Comparison of ENCODE assay signal across 18 mouse cellular contexts in the genomic region with DNA sequence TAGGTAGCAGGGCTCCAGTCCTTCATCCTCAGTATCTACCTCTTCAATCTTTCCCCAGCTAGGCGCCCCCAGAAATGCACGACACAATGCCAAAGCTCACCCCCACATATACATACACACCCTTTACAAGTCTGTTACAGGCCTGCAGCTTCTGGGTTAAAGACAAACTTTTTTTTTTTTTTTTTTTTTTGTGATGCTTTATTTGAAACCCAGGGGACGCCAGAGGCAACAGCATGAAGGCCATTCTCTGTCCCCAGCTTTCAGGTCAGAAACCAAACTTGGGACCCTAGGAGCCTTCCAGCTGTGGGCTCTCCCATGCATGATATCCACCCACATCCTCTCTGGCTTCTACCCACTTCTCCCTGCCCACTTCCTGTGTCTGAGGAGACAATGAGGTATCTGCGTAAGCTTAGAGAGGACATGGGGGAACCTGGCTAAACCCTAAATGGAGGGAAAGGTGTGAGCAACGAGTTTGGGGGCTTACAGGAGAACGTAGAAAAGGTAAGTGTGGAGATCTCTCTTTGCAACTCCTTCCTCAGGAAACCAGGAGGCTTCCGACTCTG. TPM values are rescaled to one million over a fixed set of nuclear protein-coding genes. Genes with fewer than 3 reads are reported as not detected.
DNase-seq lines count a peak whose midpoint lies in the region; ATAC-seq and TF ChIP-seq lines count a peak whose summit lies in the region.
"Had no signal": no experiment of that assay in that cellular context is flagged by ENCODE, and none has a peak within 500 bp of the region (broad histone marks: within the 10 kb centered on the region; RNA-seq: fewer than 3 reads in every experiment).

No protein-coding gene starts in this region.

- H3K9ac ChIP-seq in hindbrain, embryonic 11.5 days (ENCODE audit: low read depth, low read length) = no peak overlapping the region
- H3K9ac ChIP-seq: embryonic facial prominence, embryonic 13.5 days; liver, embryonic 13.5 days; midbrain, embryonic 15.5 days; neural tube, embryonic 12.5 days had no signal

- no peak for TF ChIP-seq POLR2A in spleen, adult 2 months (IDR thresholded peaks at IDR 0.05; ENCODE audit: low read depth, low read length)
- no peak for TF ChIP-seq POLR2A in bone marrow, adult 2 months (IDR thresholded peaks at IDR 0.05; ENCODE audit: borderline replicate concordance, control insufficient read depth, low read depth, low read length)
- TF ChIP-seq POLR2A in small intestine, adult 2 months (IDR thresholded peaks at IDR 0.05; ENCODE audit: low read depth, low read length) = no peak

- peaks cover 29% of the 10 kb centered on the region; the same call in 1 of the 2 replicates for H3K4me1 ChIP-seq in spleen, adult 2 months (ENCODE audit: control insufficient read depth, insufficient read depth, insufficient read length)
- H3K4me1 ChIP-seq in bone marrow, adult 2 months (ENCODE audit: control insufficient read depth, insufficient read depth, low read length) = no peaks in the 10 kb centered on the region; the same call in 1 of the 2 replicates
- peaks cover 18% of the 10 kb centered on the region for H3K4me1 ChIP-seq in small intestine, adult 2 months (ENCODE audit: control insufficient read depth, insufficient read depth, insufficient read length, low read length)
- H3K4me1 ChIP-seq in hindbrain, embryonic 11.5 days (replicated peaks; ENCODE audit: control insufficient read depth, insufficient read depth, low read length) = peaks cover 3% of the 10 kb centered on the region; the same call in 1 of the 2 replicates
- H3K4me1 ChIP-seq in embryonic facial prominence, embryonic 10.5 days = peaks cover 16% of the 10 kb centered on the region
- H3K4me1 ChIP-seq: neural tube, embryonic 12.5 days had no signal

- ATAC-seq in hindbrain, embryonic 11.5 days (ENCODE audit: low FRiP score) = no peak
- ATAC-seq: midbrain, embryonic 15.5 days had no signal

- H3K4me3 ChIP-seq in spleen, adult 2 months (ENCODE audit: extremely low read depth, insufficient read depth, insufficient read length) = peak overlapping the region; percentile 52
- H3K4me3 ChIP-seq in bone marrow, adult 2 months (replicated peaks; ENCODE audit: control insufficient read depth, low read depth, low read length) = no peak overlapping the region
- H3K4me3 ChIP-seq in small intestine, adult 2 months (ENCODE audit: low read depth, low read length) = peak overlapping the region; percentile 50
- no peak overlapping the region for H3K4me3 ChIP-seq in hindbrain, embryonic 11.5 days (ENCODE audit: low read depth, low read length)
- no peak overlapping the region for H3K4me3 ChIP-seq in embryonic facial prominence, embryonic 10.5 days
- H3K4me3 ChIP-seq: embryonic facial prominence, embryonic 13.5 days; hindbrain, embryonic 10.5 days; liver, embryonic 13.5 days; midbrain, embryonic 15.5 days; neural tube, embryonic 12.5 days had no signal

- H3K27me3 ChIP-seq in spleen, adult 2 months (ENCODE audit: control insufficient read depth, insufficient read depth, low read length) = no peaks in the 10 kb centered on the region
- H3K27me3 ChIP-seq in small intestine, adult 2 months (ENCODE audit: control insufficient read depth, insufficient read depth, low read length) = no peaks in the 10 kb centered on the region
- no peaks in the 10 kb centered on the region for H3K27me3 ChIP-seq in hindbrain, embryonic 11.5 days (ENCODE audit: control insufficient read depth, insufficient read depth, low read length)
- H3K27me3 ChIP-seq in embryonic facial prominence, embryonic 10.5 days (replicated peaks; ENCODE audit: low read depth, poor library complexity, severe bottlenecking) = 0 out of 2 replicates have a peak, but pooled peaks cover 6% of the 10 kb centered on the region
- H3K27me3 ChIP-seq: embryonic facial prominence, embryonic 13.5 days; midbrain, embryonic 15.5 days had no signal

- WGBS in spleen, adult 2 months = 16% methylated on average over 7 of the region's 7 CpGs
- 17% methylated on average over 7 of the region's 7 CpGs for WGBS in bone marrow, adult 2 months
- WGBS in small intestine, adult 2 months = 79% methylated on average over 7 of the region's 7 CpGs
- 77% methylated on average over 7 of the region's 7 CpGs for WGBS in hindbrain, embryonic 11.5 days
- 73% methylated on average over 7 of the region's 7 CpGs for WGBS in embryonic facial prominence, embryonic 10.5 days

- no peak overlapping the region for H3K4me2 ChIP-seq in hindbrain, embryonic 11.5 days (replicated peaks; ENCODE audit: low read depth, low read length)
- H3K4me2 ChIP-seq: embryonic facial prominence, embryonic 13.5 days; heart, embryonic 11.5 days; liver, embryonic 13.5 days; midbrain, embryonic 15.5 days; neural tube, embryonic 12.5 days had no signal

- DNase-seq in spleen, adult 2 months (ENCODE audit: low read depth in 1 of 2, low spot score in 2 of 2) = peak in 1 of 2 experiments; percentile 34
- no peak for DNase-seq in spleen, adult 18-20 months
- no peak for DNase-seq in hindbrain, embryonic 11.5 days (ENCODE audit: low spot score)
- DNase-seq in embryonic facial prominence, embryonic 10.5 days (ENCODE audit: low spot score) = no peak
- no peak for DNase-seq in right cerebral cortex, postnatal 4 days
- DNase-seq: kidney, adult 11 months; kidney, postnatal 36 days; layer of hippocampus, postnatal 36 days; left cerebral cortex, postnatal 4 days; liver, embryonic 13.5 days had no signal

- H3K27ac ChIP-seq in spleen, adult 2 months (ENCODE audit: insufficient read depth, low read length) = peak overlapping the region; percentile 63
- H3K27ac ChIP-seq in bone marrow, adult 2 months (ENCODE audit: control insufficient read depth, insufficient read depth, low read depth, low read length, poor library complexity) = 0 out of 2 replicates have a peak overlapping the region, but pooled peaks have one; percentile 23
- H3K27ac ChIP-seq in small intestine, adult 2 months (ENCODE audit: insufficient read depth, low read depth, low read length) = no peak overlapping the region; the same call in 1 of the 2 replicates
- H3K27ac ChIP-seq in hindbrain, embryonic 11.5 days (ENCODE audit: low read depth, low read length) = no peak overlapping the region
- no peak overlapping the region for H3K27ac ChIP-seq in embryonic facial prominence, embryonic 10.5 days (replicated peaks)
- H3K27ac ChIP-seq: embryonic facial prominence, embryonic 13.5 days; hindbrain, embryonic 10.5 days; liver, embryonic 13.5 days; midbrain, embryonic 15.5 days; neural tube, embryonic 12.5 days had no signal

- TF ChIP-seq CTCF in spleen, adult 2 months (IDR thresholded peaks at IDR 0.05; ENCODE audit: extremely low read depth, insufficient read depth, insufficient read length, insufficient replicate concordance) = no peak
- TF ChIP-seq CTCF in bone marrow, adult 2 months (IDR thresholded peaks at IDR 0.05; ENCODE audit: control insufficient read depth, insufficient read depth, low read length) = no peak
- no peak for TF ChIP-seq CTCF in small intestine, adult 2 months (IDR thresholded peaks at IDR 0.05; ENCODE audit: extremely low read depth, insufficient read length, insufficient replicate concordance, low read depth, low read length)

- no peaks in the 10 kb centered on the region for H3K36me3 ChIP-seq in spleen, adult 2 months (ENCODE audit: control insufficient read depth, insufficient read depth, low read length)
- no peaks in the 10 kb centered on the region for H3K36me3 ChIP-seq in small intestine, adult 2 months (ENCODE audit: control insufficient read depth, insufficient read depth, low read length)
- H3K36me3 ChIP-seq in hindbrain, embryonic 11.5 days (ENCODE audit: control insufficient read depth, insufficient read depth, low read length) = no peaks in the 10 kb centered on the region
- H3K36me3 ChIP-seq in embryonic facial prominence, embryonic 10.5 days (replicated peaks) = no peaks in the 10 kb centered on the region
- H3K36me3 ChIP-seq: embryonic facial prominence, embryonic 13.5 days; hindbrain, embryonic 10.5 days; liver, embryonic 13.5 days; midbrain, embryonic 15.5 days; neural tube, embryonic 12.5 days had no signal

- H3K9me3 ChIP-seq in hindbrain, embryonic 11.5 days (ENCODE audit: control insufficient read depth, low read length) = no peaks in the 10 kb centered on the region
- no peaks in the 10 kb centered on the region for H3K9me3 ChIP-seq in embryonic facial prominence, embryonic 10.5 days
- H3K9me3 ChIP-seq: embryonic facial prominence, embryonic 13.5 days; hindbrain, embryonic 10.5 days; liver, embryonic 13.5 days; midbrain, embryonic 15.5 days; neural tube, embryonic 12.5 days had no signal

RNA-seq across cellular contexts. Expression of gene Sit1, which starts 1.6 kb away (rescaled TPM):
- polyA plus RNA-seq in spleen, adult 2 months (2012; rRNA removed) = 15.3 and 17.1 TPM in 2 replicates
- polyA plus RNA-seq in bone marrow, adult 2 months (2011; ENCODE audit: insufficient read depth, insufficient read length, low replicate concordance, missing spikeins) = 1.1 TPM in 1 of 2 replicates, not detected in the other
- 0.96 and 1.9 TPM in 2 replicates for polyA plus RNA-seq in small intestine, adult 2 months (2012; rRNA removed)
- not detected in 2 replicates for polyA plus RNA-seq in hindbrain, embryonic 11.5 days (2014; fragmentation: Nextera tagmentation; extraction: Ambion mirVana)
- not detected in 2 replicates for polyA plus RNA-seq in embryonic facial prominence, embryonic 10.5 days (2016; fragmentation: Nextera tagmentation; extraction: Ambion mirVana)
- polyA plus RNA-seq: embryonic facial prominence, embryonic 13.5 days; forebrain, embryonic 11.5 days; heart, embryonic 11.5 days; hindbrain, embryonic 10.5 days; liver, embryonic 13.5 days; midbrain, embryonic 15.5 days; neural tube, embryonic 12.5 days had no signal

RNA-seq across cellular contexts. Expression of gene Ccdc107, which starts 10.7 kb away (rescaled TPM):
- 85.4 and 191 TPM in 2 replicates for polyA plus RNA-seq in spleen, adult 2 months (2012; rRNA removed)
- 37.7 and 76.5 TPM in 2 replicates for polyA plus RNA-seq in bone marrow, adult 2 months (2011; ENCODE audit: insufficient read depth, insufficient read length, low replicate concordance, missing spikeins)
- 365 and 503 TPM in 2 replicates for polyA plus RNA-seq in small intestine, adult 2 months (2012; rRNA removed)
- polyA plus RNA-seq in hindbrain, embryonic 11.5 days (2014; fragmentation: Nextera tagmentation; extraction: Ambion mirVana) = 49.1 and 55.4 TPM in 2 replicates
- 45.2 and 46.6 TPM in 2 replicates for polyA plus RNA-seq in embryonic facial prominence, embryonic 10.5 days (2016; fragmentation: Nextera tagmentation; extraction: Ambion mirVana)

RNA-seq across cellular contexts. Expression of gene Arhgef39, which starts 17.5 kb away (rescaled TPM):
- 12.7 and 16.8 TPM in 2 replicates for polyA plus RNA-seq in spleen, adult 2 months (2012; rRNA removed)
- 88.6 and 105 TPM in 2 replicates for polyA plus RNA-seq in bone marrow, adult 2 months (2011; ENCODE audit: insufficient read depth, insufficient read length, low replicate concordance, missing spikeins)
- polyA plus RNA-seq in small intestine, adult 2 months (2012; rRNA removed) = 21.6 and 38.3 TPM in 2 replicates
- polyA plus RNA-seq in hindbrain, embryonic 11.5 days (2014; fragmentation: Nextera tagmentation; extraction: Ambion mirVana) = 34.8 and 37.6 TPM in 2 replicates
- polyA plus RNA-seq in embryonic facial prominence, embryonic 10.5 days (2016; fragmentation: Nextera tagmentation; extraction: Ambion mirVana) = 44.1 and 48.2 TPM in 2 replicates

RNA-seq across cellular contexts. Expression of gene Car9, which starts 24.8 kb away (rescaled TPM):
- 2.0 TPM in 2 replicates for polyA plus RNA-seq in spleen, adult 2 months (2012; rRNA removed)
- 1.5 TPM in 1 of 2 replicates, not detected in the other for polyA plus RNA-seq in bone marrow, adult 2 months (2011; ENCODE audit: insufficient read depth, insufficient read length, low replicate concordance, missing spikeins)
- 36.6 and 47.7 TPM in 2 replicates for polyA plus RNA-seq in small intestine, adult 2 months (2012; rRNA removed)
- polyA plus RNA-seq in hindbrain, embryonic 11.5 days (2014; fragmentation: Nextera tagmentation; extraction: Ambion mirVana) = 0.64 and 0.79 TPM in 2 replicates
- polyA plus RNA-seq in embryonic facial prominence, embryonic 10.5 days (2016; fragmentation: Nextera tagmentation; extraction: Ambion mirVana) = 0.96 and 1.0 TPM in 2 replicates

RNA-seq across cellular contexts. Expression of gene Cd72, which starts 27.5 kb away (rescaled TPM):
- 109 and 140 TPM in 2 replicates for polyA plus RNA-seq in spleen, adult 2 months (2012; rRNA removed)
- polyA plus RNA-seq in bone marrow, adult 2 months (2011; ENCODE audit: insufficient read depth, insufficient read length, low replicate concordance, missing spikeins) = 186 and 275 TPM in 2 replicates
- 2.8 and 11.4 TPM in 2 replicates for polyA plus RNA-seq in small intestine, adult 2 months (2012; rRNA removed)
- 3.0 and 3.7 TPM in 2 replicates for polyA plus RNA-seq in hindbrain, embryonic 11.5 days (2014; fragmentation: Nextera tagmentation; extraction: Ambion mirVana)
- 2.3 TPM in 2 replicates for polyA plus RNA-seq in embryonic facial prominence, embryonic 10.5 days (2016; fragmentation: Nextera tagmentation; extraction: Ambion mirVana)

Comparison
In these comparisons a context has a peak if more than half of its experiments do, and no peak if none do; other contexts are left out.
1. H3K27ac ChIP-seq: peak in spleen, adult 2 months (single experiment) and bone marrow, adult 2 months (single experiment); none in small intestine, adult 2 months (single experiment), hindbrain, embryonic 11.5 days (single experiment) and embryonic facial prominence, embryonic 10.5 days (single experiment).
2. H3K4me3 ChIP-seq: peak in spleen, adult 2 months (single experiment) and small intestine, adult 2 months (single experiment); none in bone marrow, adult 2 months (single experiment), hindbrain, embryonic 11.5 days (single experiment) and embryonic facial prominence, embryonic 10.5 days (single experiment).